Mouse (Mus musculus) liver, adult 2 months (tissue): ENCODE results near the gene Gm17359. TPM values are rescaled to one million over a fixed set of nuclear protein-coding genes. Genes with fewer than 3 reads are reported as not detected.

Source experiments
- DNase-seq: peaks from one replicate; pipeline ENCODE4 v3.0.0-alpha.2; 2011; ENCODE audit warnings: low read depth, low spot score; ENCODE audit errors: extremely low read depth
- H3K27ac ChIP-seq: fragments of 200-500 bp; replicated peaks from 2 replicates; pipeline ENCODE4 v1.5.1; 2012; ENCODE audit warnings: low read depth, mild to moderate bottlenecking, control low read depth, inconsistent platforms, low read length; ENCODE audit not compliant: insufficient read depth
- H3K27me3 ChIP-seq: fragments of 200-500 bp; 2 replicates; pipeline ENCODE4 v1.6.1; 2012; ENCODE audit warnings: mild to moderate bottlenecking, moderate library complexity, low read length, inconsistent platforms; ENCODE audit not compliant: control insufficient read depth, insufficient read depth
- H3K36me3 ChIP-seq: fragments of 200-500 bp; 2 replicates; pipeline ENCODE4 v1.6.1; 2012; ENCODE audit warnings: low read length, inconsistent platforms; ENCODE audit not compliant: control insufficient read depth, insufficient read depth
- H3K4me1 ChIP-seq: fragments of 200-500 bp; 2 replicates; pipeline ENCODE4 v1.6.1; 2011; ENCODE audit warnings: low read length; ENCODE audit not compliant: control insufficient read depth, insufficient read depth
- H3K4me3 ChIP-seq: fragments of 200-500 bp; 2 replicates; pipeline ENCODE4 v1.5.1; 2011; ENCODE audit warnings: low read depth, mild to moderate bottlenecking, control low read depth, low read length, moderate library complexity; ENCODE audit not compliant: insufficient read depth
- H3K79me2 ChIP-seq: fragments of 200-500 bp; 2 replicates; pipeline ENCODE4 v1.6.1; 2012; ENCODE audit warnings: inconsistent platforms, mild to moderate bottlenecking, low read length, moderate library complexity; ENCODE audit not compliant: control insufficient read depth, insufficient read depth
- H3K9ac ChIP-seq: fragments of 200-500 bp; 2 replicates; pipeline ENCODE4 v1.6.1; 2012; ENCODE audit warnings: low read depth, mild to moderate bottlenecking, control low read depth, inconsistent platforms, low read length
- CTCF ChIP-seq: fragments of 200-500 bp; IDR thresholded peaks from 2 replicates; pipeline ENCODE4 v1.5.1; 2011; ENCODE audit warnings: low read depth, low read length, control low read depth
- POLR2A ChIP-seq: fragments of 200-500 bp; IDR thresholded peaks from 2 replicates; pipeline ENCODE4 v1.6.1; 2011; ENCODE audit warnings: low read length, control low read depth; ENCODE audit not compliant: insufficient read depth; ENCODE audit errors: extremely low read depth
- WGBS: fragments of 180-500 bp; shearing (Covaris S2); methylation state at CpG from one replicate; pipeline ENCODE4 v1.1.7; 2018; 5-methylcytosine and 5-hydroxymethylcytosine counted together
- polyA plus RNA-seq: library from polyadenylated mRNA; depleted of rRNA; stranded (reverse); fragments of >200 nt; gene quantifications from 2 replicates; pipeline ENCODE4 v1.2.3, GENCODE M21; 2012
- total RNA-seq: library from RNA; depleted of rRNA; stranded (reverse); fragments of >200 nt; gene quantifications from 2 replicates; pipeline ENCODE4 v1.2.3, GENCODE M21; 2014

Gene Gm17359
- total and polyA plus RNA-seq, 2 experiments = 0.09 to 0.13 TPM

GRCm38 (mm10) chr3:79333643-79334200, 2.7 kb upstream of the Gm17359 start:
- peak; percentile 63 for DNase-seq
- peaks cover 7% of the 10 kb centered on the region for H3K4me1 ChIP-seq
- no peak overlapping the region for H3K9ac ChIP-seq
- H3K36me3 ChIP-seq = no peaks in the 10 kb centered on the region
- no peaks in the 10 kb centered on the region for H3K27me3 ChIP-seq
- 67% methylated on average over 8 of the region's 8 CpGs for WGBS
- TF ChIP-seq CTCF (no peak), POLR2A (no peak)
- H3K79me2 ChIP-seq = no peaks in the 10 kb centered on the region
- H3K4me3 ChIP-seq = no peak overlapping the region
- no peak overlapping the region for H3K27ac ChIP-seq

GRCm38 (mm10) chr3:79340737-79341136, 4.3 kb downstream of the Gm17359 start:
- DNase-seq = peak; percentile 75
- H3K79me2 ChIP-seq = no peaks in the 10 kb centered on the region
- 6% methylated on average over 3 of the region's 3 CpGs for WGBS

GRCm38 (mm10) chr3:79342961-79343735, 6.7 kb downstream of the Gm17359 start:
- TF ChIP-seq CTCF (no peak), POLR2A (no peak)
- H3K4me3 ChIP-seq = no peak overlapping the region
- no peaks in the 10 kb centered on the region for H3K27me3 ChIP-seq
- WGBS = 95% methylated on average over 17 of the region's 17 CpGs
- no peak for DNase-seq
- H3K27ac ChIP-seq = no peak overlapping the region
- H3K4me1 ChIP-seq = peaks cover 6% of the 10 kb centered on the region
- no peaks in the 10 kb centered on the region for H3K79me2 ChIP-seq
- no peaks in the 10 kb centered on the region for H3K36me3 ChIP-seq
- H3K9ac ChIP-seq = no peak overlapping the region

More at GRCm38 (mm10) chr3:79340737-79341136, 4.3 kb downstream of the Gm17359 start:
- no peak overlapping the region for H3K27ac ChIP-seq
- no peak overlapping the region for H3K4me3 ChIP-seq
- H3K4me1 ChIP-seq = peaks cover 10% of the 10 kb centered on the region
- no peaks in the 10 kb centered on the region for H3K36me3 ChIP-seq
- no peaks in the 10 kb centered on the region for H3K27me3 ChIP-seq
- no peak for TF ChIP-seq CTCF
- no peak for TF ChIP-seq POLR2A
- no peak overlapping the region for H3K9ac ChIP-seq

- no peaks in the 10 kb centered on the region for H3K27me3 ChIP-seq
- 71% methylated on average over 1 of the region's 1 CpGs for WGBS
- H3K9ac ChIP-seq = no peak overlapping the region
- TF ChIP-seq POLR2A = no peak
- TF ChIP-seq CTCF = no peak
- no peak overlapping the region for H3K27ac ChIP-seq
- DNase-seq = no peak
- H3K79me2 ChIP-seq = no peaks in the 10 kb centered on the region
- H3K4me1 ChIP-seq = no peaks in the 10 kb centered on the region
- H3K36me3 ChIP-seq = no peaks in the 10 kb centered on the region
- no peak overlapping the region for H3K4me3 ChIP-seq
These were observed 12.8 kb downstream of the Gm17359 start for GRCm38 (mm10) chr3:79349311-79349710.

- Histone ChIP-seq H3K4me3 (no peak overlapping the region), H3K4me1 (no peaks in the 10 kb centered on the region), H3K79me2 (no peaks in the 10 kb centered on the region), H3K36me3 (no peaks in the 10 kb centered on the region), H3K27ac (no peak overlapping the region), H3K9ac (no peak overlapping the region), H3K27me3 (no peaks in the 10 kb centered on the region)
- 80% methylated on average over 4 of the region's 4 CpGs for WGBS
- TF ChIP-seq CTCF (no peak), POLR2A (no peak)
- no peak for DNase-seq
These were observed 22.3 kb downstream of the Gm17359 start for GRCm38 (mm10) chr3:79358721-79359120.
